Mouse (Mus musculus): ENCODE data around the gene Morc3. TPM values are rescaled to one million over a fixed set of nuclear protein-coding genes. Genes with fewer than 3 reads are reported as not detected.

Gene Morc3
- total and polyA plus RNA-seq, 2 experiments from 2014 or later: 14.7 to 35.5 TPM

DNA sequence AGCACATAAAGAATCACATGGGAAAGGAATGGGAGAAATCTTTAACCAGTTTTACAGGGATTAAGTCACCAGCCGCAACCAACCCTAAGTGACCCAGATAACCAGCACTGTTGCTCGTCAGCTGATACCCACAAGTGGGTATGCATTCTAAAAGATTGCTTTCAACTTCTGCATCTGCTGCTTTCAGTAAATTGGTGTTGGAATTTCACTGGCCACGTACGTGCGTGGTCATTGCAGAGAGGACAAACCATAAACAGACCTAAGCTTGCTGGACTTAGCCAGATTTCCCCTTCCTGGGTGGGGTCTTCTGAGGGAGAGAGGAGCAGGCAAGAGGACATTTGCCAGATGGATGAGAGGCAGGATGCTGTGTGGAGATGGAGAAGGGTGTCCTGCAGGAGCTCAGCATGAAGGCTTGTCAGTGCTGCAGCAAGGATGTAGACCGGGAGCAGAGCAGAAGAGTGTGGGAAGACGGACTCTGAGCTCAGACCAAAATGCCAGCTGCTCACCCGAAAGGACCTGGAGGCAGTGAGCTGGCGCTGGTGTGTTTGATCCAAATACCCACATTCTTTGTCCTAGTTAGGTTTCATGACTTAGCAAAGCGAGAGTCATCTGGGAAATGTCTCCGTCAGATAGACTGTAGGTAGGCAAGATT lies 34.0 kb upstream of the Morc3 start:
- Histone ChIP-seq H3K4me2 (ENCODE audit: low read depth, low read length) (no peak overlapping the region), H3K9me3 (replicated peaks; ENCODE audit: control insufficient read depth, low read length) (no peaks in the 10 kb centered on the region), H3K4me1 (ENCODE audit: control insufficient read depth, insufficient read depth) (no peaks in the 10 kb centered on the region), H3K27ac (ENCODE audit: low read depth) (no peak overlapping the region), H3K27me3 (ENCODE audit: control insufficient read depth, insufficient read depth, low read length) (no peaks in the 10 kb centered on the region), H3K36me3 (replicated peaks; ENCODE audit: control insufficient read depth, insufficient read depth, low read length) (peaks cover 11% of the 10 kb centered on the region; the same call in 1 of the 2 replicates), H3K9ac (replicated peaks; ENCODE audit: low read depth, low read length) (no peak overlapping the region), H3K4me3 (ENCODE audit: low read depth, low read length) (no peak overlapping the region)
- WGBS: 66% methylated on average over 11 of the region's 11 CpGs
- no peak for ATAC-seq (ENCODE audit: insufficient read depth, low read depth)
- no peak for DNase-seq (ENCODE audit: low spot score)
- TF ChIP-seq CTCF (IDR thresholded peaks at IDR 0.05; ENCODE audit: low read depth): no peak
- TF ChIP-seq EP300 (IDR thresholded peaks at IDR 0.05; ENCODE audit: low read depth): no peak

DNA sequence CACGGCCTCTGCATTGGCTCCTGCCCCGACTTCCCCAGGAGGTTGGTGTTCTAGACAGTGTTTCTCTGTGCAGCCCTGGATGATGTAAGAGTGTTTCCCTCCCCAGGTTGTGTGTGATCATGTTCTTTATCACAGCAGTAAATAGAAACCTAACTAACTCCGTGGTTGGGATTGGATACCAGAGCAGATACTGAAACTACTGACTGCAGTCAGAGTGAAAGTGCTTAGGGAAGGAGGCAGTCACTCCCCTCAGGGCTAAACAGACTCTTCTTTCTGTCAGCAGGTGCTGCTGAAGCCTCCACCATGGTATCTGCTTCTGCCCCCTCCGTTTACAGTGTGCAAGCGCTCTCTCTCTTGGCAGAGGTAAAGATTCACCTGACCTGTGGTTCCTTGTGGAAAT lies 33.3 kb upstream of the Morc3 start:
- Histone ChIP-seq H3K9me3 (replicated peaks; ENCODE audit: control insufficient read depth, low read length) (no peaks in the 10 kb centered on the region), H3K4me1 (ENCODE audit: control insufficient read depth, insufficient read depth) (no peaks in the 10 kb centered on the region), H3K9ac (replicated peaks; ENCODE audit: low read depth, low read length) (no peak overlapping the region), H3K27me3 (ENCODE audit: control insufficient read depth, insufficient read depth, low read length) (no peaks in the 10 kb centered on the region), H3K4me3 (ENCODE audit: low read depth, low read length) (no peak overlapping the region), H3K27ac (ENCODE audit: low read depth) (no peak overlapping the region), H3K4me2 (ENCODE audit: low read depth, low read length) (no peak overlapping the region), H3K36me3 (replicated peaks; ENCODE audit: control insufficient read depth, insufficient read depth, low read length) (peaks cover 14% of the 10 kb centered on the region; the same call in 1 of the 2 replicates)
- no peak for ATAC-seq (ENCODE audit: insufficient read depth, low read depth)
- TF ChIP-seq EP300 (IDR thresholded peaks at IDR 0.05; ENCODE audit: low read depth) (no peak), CTCF (IDR thresholded peaks at IDR 0.05; ENCODE audit: low read depth) (no peak)
- no peak for DNase-seq (ENCODE audit: low spot score)
- 48% methylated on average over 5 of the region's 5 CpGs for WGBS

DNA sequence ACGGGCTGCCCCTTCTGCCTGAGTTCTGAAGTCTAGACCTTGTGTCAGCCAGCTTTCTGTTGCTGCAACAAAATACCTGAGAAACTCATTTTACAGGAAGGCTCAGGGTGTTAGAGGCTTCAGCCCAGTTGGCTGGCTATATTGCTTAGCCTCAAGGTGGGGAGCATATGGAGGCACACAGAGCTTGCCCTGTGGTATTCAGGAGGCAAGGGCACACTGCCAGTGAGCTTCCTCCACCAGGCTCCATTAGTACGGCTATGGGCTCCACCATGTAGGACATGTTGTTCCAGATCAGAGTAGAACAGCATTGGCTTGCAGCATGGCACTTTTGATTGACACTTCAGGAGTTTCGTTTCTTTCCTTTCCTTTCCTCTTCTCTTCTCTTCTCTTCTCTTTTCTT lies 32.9 kb upstream of the Morc3 start:
- Histone ChIP-seq H3K27ac (ENCODE audit: low read depth) (no peak overlapping the region), H3K36me3 (replicated peaks; ENCODE audit: control insufficient read depth, insufficient read depth, low read length) (peaks cover 14% of the 10 kb centered on the region; the same call in 1 of the 2 replicates), H3K4me2 (ENCODE audit: low read depth, low read length) (no peak overlapping the region), H3K9ac (replicated peaks; ENCODE audit: low read depth, low read length) (no peak overlapping the region), H3K4me3 (ENCODE audit: low read depth, low read length) (no peak overlapping the region), H3K4me1 (ENCODE audit: control insufficient read depth, insufficient read depth) (no peaks in the 10 kb centered on the region), H3K27me3 (ENCODE audit: control insufficient read depth, insufficient read depth, low read length) (no peaks in the 10 kb centered on the region), H3K9me3 (replicated peaks; ENCODE audit: control insufficient read depth, low read length) (no peaks in the 10 kb centered on the region)
- ATAC-seq (ENCODE audit: insufficient read depth, low read depth) (no peak), DNase-seq (ENCODE audit: low spot score) (no peak)
- no peak for TF ChIP-seq EP300 (IDR thresholded peaks at IDR 0.05; ENCODE audit: low read depth)
- no peak for TF ChIP-seq CTCF (IDR thresholded peaks at IDR 0.05; ENCODE audit: low read depth)
- WGBS: 81% methylated on average over 3 of the region's 3 CpGs

DNA sequence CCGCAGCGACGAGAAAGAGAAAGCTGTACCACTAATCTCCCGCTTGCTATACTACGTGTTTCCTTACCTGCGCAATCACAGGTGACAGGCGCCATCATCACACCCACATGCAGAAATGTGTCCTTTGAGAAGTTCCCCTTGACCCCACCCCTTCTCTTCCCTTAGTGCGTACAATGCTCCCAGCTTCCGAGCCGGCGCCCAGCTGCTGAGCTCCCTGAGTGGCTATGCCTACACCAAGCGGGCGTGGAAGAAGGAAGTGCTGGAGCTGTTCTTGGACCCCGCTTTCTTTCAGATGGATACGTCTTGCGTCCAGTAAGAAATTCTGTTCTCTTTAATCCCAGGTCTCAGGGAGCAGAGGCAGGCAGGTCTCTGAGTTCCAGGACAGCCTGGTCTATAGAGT lies 32.0 kb upstream of the Morc3 start:
- Histone ChIP-seq H3K4me2 (ENCODE audit: low read depth, low read length) (no peak overlapping the region), H3K9ac (replicated peaks; ENCODE audit: low read depth, low read length) (no peak overlapping the region), H3K36me3 (replicated peaks; ENCODE audit: control insufficient read depth, insufficient read depth, low read length) (peaks cover 14% of the 10 kb centered on the region; the same call in 1 of the 2 replicates), H3K4me1 (ENCODE audit: control insufficient read depth, insufficient read depth) (no peaks in the 10 kb centered on the region), H3K27me3 (ENCODE audit: control insufficient read depth, insufficient read depth, low read length) (no peaks in the 10 kb centered on the region), H3K27ac (ENCODE audit: low read depth) (no peak overlapping the region), H3K4me3 (ENCODE audit: low read depth, low read length) (no peak overlapping the region), H3K9me3 (replicated peaks; ENCODE audit: control insufficient read depth, low read length) (no peaks in the 10 kb centered on the region)
- no peak for ATAC-seq (ENCODE audit: insufficient read depth, low read depth)
- no peak for DNase-seq (ENCODE audit: low spot score)
- WGBS: 95% methylated on average over 16 of the region's 16 CpGs
- no peak for TF ChIP-seq EP300 (IDR thresholded peaks at IDR 0.05; ENCODE audit: low read depth)
- TF ChIP-seq CTCF (IDR thresholded peaks at IDR 0.05; ENCODE audit: low read depth): no peak

DNA sequence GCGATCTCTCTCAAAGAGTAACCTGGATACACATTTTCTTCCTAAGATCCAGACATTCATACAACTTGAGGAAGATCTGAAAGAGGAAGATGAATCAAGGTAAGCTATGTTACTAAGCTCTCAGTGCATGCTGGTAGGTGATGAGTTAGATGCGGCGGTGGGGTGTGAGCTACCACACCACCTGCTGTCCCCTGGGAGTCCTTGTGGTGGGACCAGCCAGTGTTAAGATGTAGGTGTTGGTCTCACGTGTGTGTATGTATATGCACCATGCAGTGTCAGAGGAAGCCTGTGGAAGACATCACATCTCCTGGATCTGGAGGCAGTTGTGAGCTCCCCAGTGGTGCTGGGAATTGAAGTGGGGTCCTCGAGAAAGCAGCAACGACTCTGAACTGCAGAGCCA lies 24.8 kb upstream of the Morc3 start:
- DNase-seq (ENCODE audit: low spot score): no peak
- Histone ChIP-seq H3K27me3 (ENCODE audit: control insufficient read depth, insufficient read depth, low read length) (no peaks in the 10 kb centered on the region), H3K9ac (replicated peaks; ENCODE audit: low read depth, low read length) (no peak overlapping the region), H3K4me2 (ENCODE audit: low read depth, low read length) (no peak overlapping the region), H3K36me3 (replicated peaks; ENCODE audit: control insufficient read depth, insufficient read depth, low read length) (peaks cover 33% of the 10 kb centered on the region), H3K27ac (ENCODE audit: low read depth) (no peak overlapping the region), H3K4me3 (ENCODE audit: low read depth, low read length) (no peak overlapping the region), H3K9me3 (replicated peaks; ENCODE audit: control insufficient read depth, low read length) (peaks cover 6% of the 10 kb centered on the region; the same call in 1 of the 2 replicates), H3K4me1 (ENCODE audit: control insufficient read depth, insufficient read depth) (no peaks in the 10 kb centered on the region)
- no peak for ATAC-seq (ENCODE audit: insufficient read depth, low read depth)
- 92% methylated on average over 6 of the region's 6 CpGs for WGBS
- TF ChIP-seq EP300 (IDR thresholded peaks at IDR 0.05; ENCODE audit: low read depth) (no peak), CTCF (IDR thresholded peaks at IDR 0.05; ENCODE audit: low read depth) (no peak)
